Mouse (Mus musculus): Measurements from ENCODE around the gene Dusp28. TPM values are rescaled to one million over a fixed set of nuclear protein-coding genes. Genes with fewer than 3 reads are reported as not detected.

Dusp28 gene
- polyA plus RNA-seq, 1 experiment: 0.76 TPM

- no peaks in the 10 kb centered on the region for H3K36me3 ChIP-seq (ENCODE audit: control insufficient read depth, insufficient read depth, low read length, poor library complexity, severe bottlenecking)
- peak overlapping the region; percentile 31 for H3K9ac ChIP-seq (ENCODE audit: low read depth, poor library complexity, severe bottlenecking)
- H3K9me3 ChIP-seq (replicated peaks; ENCODE audit: control insufficient read depth, insufficient read depth, low read length, poor library complexity, severe bottlenecking): no peaks in the 10 kb centered on the region
- H3K4me1 ChIP-seq (ENCODE audit: control insufficient read depth, insufficient read depth, low read length): no peaks in the 10 kb centered on the region
- H3K27me3 ChIP-seq (ENCODE audit: control insufficient read depth, insufficient read depth, low read length, poor library complexity, severe bottlenecking): no peaks in the 10 kb centered on the region
- H3K4me3 ChIP-seq (ENCODE audit: low read depth, low read length): peak overlapping the region; percentile 30
- no peak for TF ChIP-seq POLR2A (IDR thresholded peaks at IDR 0.05; ENCODE audit: insufficient read depth, low read length)
- TF ChIP-seq EP300 (IDR thresholded peaks at IDR 0.05; ENCODE audit: insufficient read depth, low read depth, low read length): peak; percentile 83
- peak overlapping the region; percentile 39 for H3K27ac ChIP-seq (ENCODE audit: insufficient read depth, low read length)
These were observed 12.4 kb downstream of the Dusp28 start for GRCm38 (mm10) chr1:92919151-92919550.

- Histone ChIP-seq H3K27ac (ENCODE audit: insufficient read depth, low read length) (peak overlapping the region; percentile 39; the same call in 1 of the 2 replicates), H3K27me3 (ENCODE audit: control insufficient read depth, insufficient read depth, low read length, poor library complexity, severe bottlenecking) (no peaks in the 10 kb centered on the region), H3K9me3 (replicated peaks; ENCODE audit: control insufficient read depth, insufficient read depth, low read length, poor library complexity, severe bottlenecking) (no peaks in the 10 kb centered on the region), H3K36me3 (ENCODE audit: control insufficient read depth, insufficient read depth, low read length, poor library complexity, severe bottlenecking) (no peaks in the 10 kb centered on the region), H3K4me1 (ENCODE audit: control insufficient read depth, insufficient read depth, low read length) (no peaks in the 10 kb centered on the region), H3K4me3 (ENCODE audit: low read depth, low read length) (peak overlapping the region; percentile 30), H3K9ac (ENCODE audit: low read depth, poor library complexity, severe bottlenecking) (peak overlapping the region; percentile 31)
- TF ChIP-seq EP300 (IDR thresholded peaks at IDR 0.05; ENCODE audit: insufficient read depth, low read depth, low read length) (no peak), POLR2A (IDR thresholded peaks at IDR 0.05; ENCODE audit: insufficient read depth, low read length) (no peak), CTCF (IDR thresholded peaks at IDR 0.05; ENCODE audit: low read depth, low read length) (no peak)
These were observed 13.0 kb downstream of the Dusp28 start for GRCm38 (mm10) chr1:92919775-92920174.

- Histone ChIP-seq H3K9me3 (replicated peaks; ENCODE audit: control insufficient read depth, insufficient read depth, low read length, poor library complexity, severe bottlenecking) (no peaks in the 10 kb centered on the region), H3K4me3 (ENCODE audit: low read depth, low read length) (no peak overlapping the region), H3K27me3 (ENCODE audit: control insufficient read depth, insufficient read depth, low read length, poor library complexity, severe bottlenecking) (no peaks in the 10 kb centered on the region), H3K27ac (ENCODE audit: insufficient read depth, low read length) (no peak overlapping the region), H3K4me1 (ENCODE audit: control insufficient read depth, insufficient read depth, low read length) (no peaks in the 10 kb centered on the region), H3K36me3 (ENCODE audit: control insufficient read depth, insufficient read depth, low read length, poor library complexity, severe bottlenecking) (no peaks in the 10 kb centered on the region), H3K9ac (ENCODE audit: low read depth, poor library complexity, severe bottlenecking) (no peak overlapping the region)
- no peak for TF ChIP-seq POLR2A (IDR thresholded peaks at IDR 0.05; ENCODE audit: insufficient read depth, low read length)
- TF ChIP-seq EP300 (IDR thresholded peaks at IDR 0.05; ENCODE audit: insufficient read depth, low read depth, low read length): no peak
- no peak for TF ChIP-seq CTCF (IDR thresholded peaks at IDR 0.05; ENCODE audit: low read depth, low read length)
These were observed 13.9 kb downstream of the Dusp28 start for GRCm38 (mm10) chr1:92920474-92921200.

GRCm38 (mm10) chr1:92921496-92921895 lies 14.7 kb downstream of the Dusp28 start:
- Histone ChIP-seq H3K4me1 (ENCODE audit: control insufficient read depth, insufficient read depth, low read length) (no peaks in the 10 kb centered on the region), H3K36me3 (ENCODE audit: control insufficient read depth, insufficient read depth, low read length, poor library complexity, severe bottlenecking) (no peaks in the 10 kb centered on the region), H3K27me3 (ENCODE audit: control insufficient read depth, insufficient read depth, low read length, poor library complexity, severe bottlenecking) (no peaks in the 10 kb centered on the region), H3K27ac (ENCODE audit: insufficient read depth, low read length) (no peak overlapping the region), H3K4me3 (ENCODE audit: low read depth, low read length) (no peak overlapping the region), H3K9me3 (replicated peaks; ENCODE audit: control insufficient read depth, insufficient read depth, low read length, poor library complexity, severe bottlenecking) (no peaks in the 10 kb centered on the region), H3K9ac (ENCODE audit: low read depth, poor library complexity, severe bottlenecking) (no peak overlapping the region)
- no peak for TF ChIP-seq CTCF (IDR thresholded peaks at IDR 0.05; ENCODE audit: low read depth, low read length)
- no peak for TF ChIP-seq POLR2A (IDR thresholded peaks at IDR 0.05; ENCODE audit: insufficient read depth, low read length)
- TF ChIP-seq EP300 (IDR thresholded peaks at IDR 0.05; ENCODE audit: insufficient read depth, low read depth, low read length): no peak

- Histone ChIP-seq H3K36me3 (ENCODE audit: control insufficient read depth, insufficient read depth, low read length, poor library complexity, severe bottlenecking) (no peaks in the 10 kb centered on the region), H3K4me1 (ENCODE audit: control insufficient read depth, insufficient read depth, low read length) (peaks cover 1% of the 10 kb centered on the region), H3K9ac (ENCODE audit: low read depth, poor library complexity, severe bottlenecking) (no peak overlapping the region), H3K27me3 (ENCODE audit: control insufficient read depth, insufficient read depth, low read length, poor library complexity, severe bottlenecking) (no peaks in the 10 kb centered on the region), H3K27ac (ENCODE audit: insufficient read depth, low read length) (no peak overlapping the region), H3K4me3 (ENCODE audit: low read depth, low read length) (no peak overlapping the region), H3K9me3 (replicated peaks; ENCODE audit: control insufficient read depth, insufficient read depth, low read length, poor library complexity, severe bottlenecking) (no peaks in the 10 kb centered on the region)
- TF ChIP-seq EP300 (IDR thresholded peaks at IDR 0.05; ENCODE audit: insufficient read depth, low read depth, low read length) (no peak), POLR2A (IDR thresholded peaks at IDR 0.05; ENCODE audit: insufficient read depth, low read length) (no peak), CTCF (IDR thresholded peaks at IDR 0.05; ENCODE audit: low read depth, low read length) (no peak)
These were observed 23.5 kb downstream of the Dusp28 start for GRCm38 (mm10) chr1:92930171-92930706.

- H3K4me3 ChIP-seq (ENCODE audit: low read depth, low read length): peak overlapping the region; percentile 76
- H3K36me3 ChIP-seq (ENCODE audit: control insufficient read depth, insufficient read depth, low read length, poor library complexity, severe bottlenecking): no peaks in the 10 kb centered on the region
- no peaks in the 10 kb centered on the region for H3K27me3 ChIP-seq (ENCODE audit: control insufficient read depth, insufficient read depth, low read length, poor library complexity, severe bottlenecking)
- no peaks in the 10 kb centered on the region for H3K9me3 ChIP-seq (replicated peaks; ENCODE audit: control insufficient read depth, insufficient read depth, low read length, poor library complexity, severe bottlenecking)
- TF ChIP-seq POLR2A (IDR thresholded peaks at IDR 0.05; ENCODE audit: insufficient read depth, low read length) (no peak), CTCF (IDR thresholded peaks at IDR 0.05; ENCODE audit: low read depth, low read length) (no peak), EP300 (IDR thresholded peaks at IDR 0.05; ENCODE audit: insufficient read depth, low read depth, low read length) (no peak)
- H3K9ac ChIP-seq (ENCODE audit: low read depth, poor library complexity, severe bottlenecking): peak overlapping the region; percentile 33
- H3K27ac ChIP-seq (ENCODE audit: insufficient read depth, low read length): 0 out of 2 replicates have a peak overlapping the region, but pooled peaks have one; percentile 12
- H3K4me1 ChIP-seq (ENCODE audit: control insufficient read depth, insufficient read depth, low read length): peaks cover 1% of the 10 kb centered on the region
These were observed 26.8 kb downstream of the Dusp28 start for GRCm38 (mm10) chr1:92933611-92934010.
